Mouse (Mus musculus) liver, embryonic 13.5 days (tissue): ENCODE measurements around the gene 2410004P03Rik. TPM values are rescaled to one million over a fixed set of nuclear protein-coding genes. Genes with fewer than 3 reads are reported as not detected.
"Not testable (repeated sequence)": the region's sequence is repeated elsewhere in the genome, so short reads cannot be mapped to it uniquely, and the experiment has no call there.

ENCODE experiments used
- ATAC-seq: fragments of 200-750 bp; cut with Nextera tagmentation; 2 replicates; pipeline ENCODE4 v1.8.0; 2017; ENCODE audit warnings: low read depth, mild to moderate bottlenecking, moderate number of reproducible peaks, moderate library complexity
- DNase-seq: peaks from one replicate; pipeline ENCODE4 v3.0.0; 2022
- H3K27ac ChIP-seq: fragments of 300-500 bp; sonication (generic); 2 replicates; pipeline ENCODE4 v1.5.1; 2015; ENCODE audit warnings: moderate library complexity, mild to moderate bottlenecking, inconsistent platforms
- H3K27me3 ChIP-seq: fragments of 300-500 bp; sonication (generic); 2 replicates; pipeline ENCODE4 v1.6.1; 2015; ENCODE audit warnings: mild to moderate bottlenecking, inconsistent platforms
- H3K36me3 ChIP-seq: fragments of 300-500 bp; sonication (generic); 2 replicates; pipeline ENCODE4 v1.6.1; 2015; ENCODE audit warnings: mild to moderate bottlenecking, inconsistent platforms
- H3K4me1 ChIP-seq: fragments of 300-500 bp; sonication (generic); replicated peaks from 2 replicates; pipeline ENCODE4 v1.6.1; 2015; ENCODE audit warnings: inconsistent platforms
- H3K4me2 ChIP-seq: fragments of 300-500 bp; sonication (generic); 2 replicates; pipeline ENCODE4 v1.6.1; 2015; ENCODE audit warnings: inconsistent platforms, mild to moderate bottlenecking, moderate library complexity
- H3K4me3 ChIP-seq: fragments of 300-500 bp; sonication (generic); replicated peaks from 2 replicates; pipeline ENCODE4 v1.5.1; 2015; ENCODE audit warnings: mild to moderate bottlenecking, inconsistent platforms
- H3K9ac ChIP-seq: fragments of 300-500 bp; sonication (generic); 2 replicates; pipeline ENCODE4 v1.6.1; 2015; ENCODE audit warnings: mild to moderate bottlenecking, inconsistent platforms
- H3K9me3 ChIP-seq: fragments of 300-500 bp; sonication (generic); replicated peaks from 2 replicates; pipeline ENCODE4 v1.6.1; 2016; ENCODE audit warnings: inconsistent platforms
- WGBS: fragments of 180-500 bp; shearing (Covaris S2); methylation state at CpG from one replicate; pipeline ENCODE4 v1.1.7; 2015; ENCODE audit not compliant: insufficient replicate concordance; 5-methylcytosine and 5-hydroxymethylcytosine counted together
- polyA plus RNA-seq: library from polyadenylated mRNA; unstranded; fragments of >200 nt; fragmentation: Nextera tagmentation; extraction: Ambion mirVana; gene quantifications from 2 replicates; pipeline ENCODE4 v1.2.1, GENCODE M21; 2015

2410004P03Rik gene
- polyA plus RNA-seq, 1 experiment from 2014 or later = 0.14 TPM

DNA sequence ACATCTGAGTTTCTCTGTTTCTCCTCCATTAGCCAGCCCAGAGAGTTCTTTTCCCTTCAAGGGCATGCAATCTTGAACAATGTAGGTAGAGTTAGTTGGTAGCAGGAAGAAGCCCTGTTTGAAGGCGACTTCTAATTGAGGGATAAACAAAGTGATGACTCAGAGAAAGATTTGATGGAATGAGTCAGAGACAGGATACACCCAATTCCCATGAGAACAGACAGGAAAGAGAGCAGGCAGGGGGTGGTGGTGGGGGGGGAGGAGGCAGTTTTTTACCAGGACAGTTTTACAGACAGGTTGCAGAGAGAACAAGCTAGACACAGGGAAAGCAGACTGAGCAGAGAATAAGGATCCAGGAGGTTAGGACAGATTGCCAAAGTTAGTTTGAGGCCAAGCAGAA is 29.0 kb upstream of the 2410004P03Rik start:
- no peaks in the 10 kb centered on the region for H3K27me3 ChIP-seq
- DNase-seq (no peak), ATAC-seq (no peak)
- no peak overlapping the region for H3K9ac ChIP-seq
- no peaks in the 10 kb centered on the region for H3K9me3 ChIP-seq
- 13% methylated on average over 1 of the region's 1 CpGs for WGBS
- H3K4me3 ChIP-seq = no peak overlapping the region
- no peak overlapping the region for H3K4me2 ChIP-seq
- no peak overlapping the region for H3K27ac ChIP-seq
- no peaks in the 10 kb centered on the region for H3K36me3 ChIP-seq
- H3K4me1 ChIP-seq = no peaks in the 10 kb centered on the region

DNA sequence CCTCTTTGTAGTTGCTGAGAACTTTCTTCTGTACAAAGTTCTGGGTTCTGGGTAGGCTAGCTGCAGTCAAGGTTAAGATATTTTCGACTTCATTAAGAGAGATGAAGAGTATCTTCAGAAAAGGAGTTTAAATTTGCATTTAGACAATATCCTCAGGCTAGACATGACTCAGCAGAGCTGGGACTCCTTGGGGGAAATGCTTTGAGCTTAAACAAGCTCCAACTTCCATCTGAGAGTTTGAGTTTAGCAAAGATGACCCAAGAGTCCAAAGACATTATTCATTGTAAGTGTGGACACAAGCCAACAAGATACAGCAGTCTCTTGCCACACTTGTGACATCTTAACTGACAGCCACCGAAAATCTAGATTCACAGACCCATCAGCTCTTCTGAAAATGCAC is 27.9 kb upstream of the 2410004P03Rik start:
- no peak for ATAC-seq
- no peak overlapping the region for H3K4me2 ChIP-seq
- H3K27ac ChIP-seq = no peak overlapping the region
- DNase-seq = no peak
- H3K27me3 ChIP-seq = no peaks in the 10 kb centered on the region
- H3K9ac ChIP-seq = no peak overlapping the region
- H3K4me1 ChIP-seq = no peaks in the 10 kb centered on the region
- no peak overlapping the region for H3K4me3 ChIP-seq
- 37% methylated on average over 2 of the region's 2 CpGs for WGBS
- H3K36me3 ChIP-seq = no peaks in the 10 kb centered on the region
- no peaks in the 10 kb centered on the region for H3K9me3 ChIP-seq

GRCm38 (mm10) chr12:17038246-17038645 is 26.7 kb upstream of the 2410004P03Rik start:
- no peaks in the 10 kb centered on the region for H3K27me3 ChIP-seq
- no peak overlapping the region for H3K4me2 ChIP-seq
- H3K36me3 ChIP-seq = no peaks in the 10 kb centered on the region
- H3K4me1 ChIP-seq = no peaks in the 10 kb centered on the region
- H3K27ac ChIP-seq = no peak overlapping the region
- no peaks in the 10 kb centered on the region for H3K9me3 ChIP-seq
- WGBS = 74% methylated on average over 6 of the region's 6 CpGs
- DNase-seq (no peak), ATAC-seq (no peak)
- H3K4me3 ChIP-seq = no peak overlapping the region
- no peak overlapping the region for H3K9ac ChIP-seq

DNA sequence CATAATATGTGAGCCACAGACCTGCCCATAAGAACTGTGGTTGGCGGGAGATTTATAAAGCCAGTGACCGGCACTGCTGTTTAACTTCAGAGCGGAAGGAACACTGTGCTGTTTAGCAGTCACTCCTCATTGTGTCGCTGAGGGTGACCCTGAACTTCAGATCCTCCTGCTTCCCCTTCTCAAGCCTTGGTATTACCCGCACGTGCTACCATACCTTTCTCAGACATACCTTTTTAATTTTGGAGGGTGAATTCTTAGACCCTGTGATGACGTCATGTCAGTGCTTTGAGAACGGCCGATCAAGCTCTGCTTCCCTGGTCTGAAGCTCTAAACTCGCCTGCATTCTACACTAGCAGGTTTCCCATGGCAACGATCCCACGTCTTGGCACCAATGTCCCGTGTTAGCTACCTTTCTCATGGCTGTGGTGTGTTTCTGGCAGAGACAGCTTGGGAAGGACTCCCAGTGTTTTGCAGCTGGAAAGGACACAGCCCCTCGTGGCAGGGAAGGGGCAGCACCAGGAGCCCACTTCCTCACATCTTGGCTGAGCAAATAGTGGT is 25.6 kb upstream of the 2410004P03Rik start:
- H3K4me1 ChIP-seq = no peaks in the 10 kb centered on the region
- no peak overlapping the region for H3K4me3 ChIP-seq
- 55% methylated on average over 14 of the region's 14 CpGs for WGBS
- H3K9ac ChIP-seq = no peak overlapping the region
- no peak for ATAC-seq
- no peaks in the 10 kb centered on the region for H3K27me3 ChIP-seq
- H3K27ac ChIP-seq = no peak overlapping the region
- no peak for DNase-seq
- H3K9me3 ChIP-seq = no peaks in the 10 kb centered on the region
- no peak overlapping the region for H3K4me2 ChIP-seq
- no peaks in the 10 kb centered on the region for H3K36me3 ChIP-seq

- ATAC-seq (no peak), DNase-seq (no peak)
- Histone ChIP-seq H3K4me2 (no peak overlapping the region), H3K27me3 (no peaks in the 10 kb centered on the region), H3K9ac (no peak overlapping the region), H3K27ac (no peak overlapping the region), H3K9me3 (no peaks in the 10 kb centered on the region), H3K4me3 (no peak overlapping the region), H3K4me1 (no peaks in the 10 kb centered on the region), H3K36me3 (no peaks in the 10 kb centered on the region)
- WGBS = 37% methylated on average over 9 of the region's 9 CpGs
Observed at GRCm38 (mm10) chr12:17036532-17036931, 25.0 kb upstream of the 2410004P03Rik start.

- no peak overlapping the region for H3K9ac ChIP-seq
- ATAC-seq (no peak), DNase-seq (peak; percentile 26)
- H3K27ac ChIP-seq = no peak overlapping the region
- H3K27me3 ChIP-seq = no peaks in the 10 kb centered on the region
- no peaks in the 10 kb centered on the region for H3K36me3 ChIP-seq
- H3K4me3 ChIP-seq = no peak overlapping the region
- no peaks in the 10 kb centered on the region for H3K4me1 ChIP-seq
- H3K9me3 ChIP-seq = no peaks in the 10 kb centered on the region
- H3K4me2 ChIP-seq = no peak overlapping the region
- WGBS = 50% methylated on average over 2 of the region's 2 CpGs
Observed at GRCm38 (mm10) chr12:17035128-17035527, 23.6 kb upstream of the 2410004P03Rik start.

DNA sequence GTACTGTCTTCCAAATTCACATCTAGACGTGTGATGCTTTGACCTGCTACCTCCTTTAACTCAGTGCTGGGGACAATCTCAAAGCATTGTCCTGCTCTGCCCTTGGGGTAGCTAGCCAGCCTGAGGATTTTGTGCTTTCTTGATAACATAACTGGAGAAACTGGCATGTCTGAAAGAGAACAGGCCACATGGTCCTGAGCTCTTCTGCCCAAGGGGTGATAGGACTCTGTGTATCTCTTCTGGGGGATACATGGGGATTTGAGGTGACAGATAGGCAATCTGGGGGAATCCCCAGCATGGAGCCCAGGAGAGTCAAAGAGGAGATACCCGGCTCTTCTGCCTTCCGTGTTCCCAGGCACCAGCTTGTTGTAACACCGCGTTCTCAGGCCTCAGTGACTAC is 23.1 kb upstream of the 2410004P03Rik start:
- H3K9me3 ChIP-seq = no peaks in the 10 kb centered on the region
- ATAC-seq (no peak), DNase-seq (no peak)
- no peaks in the 10 kb centered on the region for H3K4me1 ChIP-seq
- no peak overlapping the region for H3K27ac ChIP-seq
- no peaks in the 10 kb centered on the region for H3K36me3 ChIP-seq
- no peak overlapping the region for H3K4me2 ChIP-seq
- H3K4me3 ChIP-seq = no peak overlapping the region
- 63% methylated on average over 5 of the region's 5 CpGs for WGBS
- H3K27me3 ChIP-seq = no peaks in the 10 kb centered on the region
- no peak overlapping the region for H3K9ac ChIP-seq

GRCm38 (mm10) chr12:17033464-17033841 is 21.9 kb upstream of the 2410004P03Rik start:
- Histone ChIP-seq H3K4me1 (no peaks in the 10 kb centered on the region), H3K36me3 (no peaks in the 10 kb centered on the region), H3K27ac (no peak overlapping the region), H3K4me3 (no peak overlapping the region), H3K9ac (no peak overlapping the region), H3K9me3 (no peaks in the 10 kb centered on the region), H3K4me2 (no peak overlapping the region), H3K27me3 (no peaks in the 10 kb centered on the region)
- no peak for DNase-seq
- ATAC-seq = no peak
- 60% methylated on average over 9 of the region's 9 CpGs for WGBS

DNA sequence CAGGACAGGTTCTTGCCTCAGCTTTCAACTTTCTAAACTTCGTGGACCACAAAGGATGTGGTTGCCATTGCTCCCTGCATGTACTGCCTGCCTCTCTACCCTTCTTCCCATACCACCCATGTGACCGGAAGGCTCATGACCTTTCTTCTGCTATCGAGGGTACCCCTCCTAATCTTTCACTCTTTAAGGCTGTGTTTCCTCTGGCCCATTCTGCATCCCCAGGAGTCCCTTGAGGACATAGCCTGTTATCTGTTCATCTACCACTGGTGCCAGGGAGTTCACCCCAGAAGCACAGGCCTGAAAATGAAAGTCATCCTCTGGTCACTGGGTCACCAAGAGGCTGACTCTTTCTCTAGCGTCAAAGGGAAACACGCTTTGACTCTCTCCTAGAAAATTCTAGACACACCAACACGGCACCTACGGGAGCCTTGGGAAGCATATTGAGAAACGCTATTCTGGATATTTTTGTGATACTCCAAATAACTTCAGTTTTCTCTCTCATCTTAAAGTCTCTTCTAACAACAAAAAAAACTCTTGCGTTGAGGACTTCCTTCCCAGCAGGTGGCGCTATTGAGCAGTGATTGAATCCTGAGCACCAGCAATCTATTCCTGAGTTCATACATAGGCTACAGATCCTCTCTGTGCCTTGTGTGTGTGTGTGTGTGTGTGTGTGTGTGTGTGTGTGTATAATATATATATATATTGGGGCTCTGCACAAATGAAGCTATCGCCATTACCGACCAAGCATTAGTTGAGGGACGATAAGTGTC is 21.4 kb upstream of the 2410004P03Rik start:
- Histone ChIP-seq H3K4me2 (no peak overlapping the region), H3K4me3 (no peak overlapping the region), H3K9ac (no peak overlapping the region), H3K9me3 (no peaks in the 10 kb centered on the region), H3K27ac (no peak overlapping the region), H3K4me1 (no peaks in the 10 kb centered on the region), H3K36me3 (no peaks in the 10 kb centered on the region), H3K27me3 (no peaks in the 10 kb centered on the region)
- no peak for ATAC-seq
- WGBS = 32% methylated on average over 13 of the region's 13 CpGs
- DNase-seq = peak; percentile 12

DNA sequence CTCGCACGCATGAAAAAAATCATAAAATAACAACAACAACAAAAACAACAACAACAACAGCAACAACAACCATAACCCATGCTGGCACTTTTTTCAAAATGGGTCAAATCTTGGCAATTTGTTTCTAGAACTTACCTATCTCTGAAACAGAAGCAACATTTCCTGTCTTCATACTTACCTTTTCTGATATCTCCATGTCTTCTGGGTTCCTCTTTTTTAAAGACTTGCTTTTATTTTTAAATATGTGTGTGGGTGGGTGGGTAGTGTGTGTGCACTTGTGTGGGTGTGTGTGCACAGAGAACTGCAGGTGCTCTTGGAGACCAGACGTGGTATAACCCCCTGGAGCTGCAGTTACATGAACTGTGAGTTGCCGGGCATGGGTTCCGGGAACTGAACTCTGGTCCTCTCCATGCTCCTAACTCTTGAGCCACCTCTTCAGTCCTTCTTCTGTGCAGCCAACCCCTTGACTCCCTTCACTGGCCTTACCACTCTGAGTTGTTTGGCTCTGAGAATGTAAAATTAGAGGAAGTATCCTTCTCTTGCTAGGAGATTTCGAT is 13.1 kb upstream of the 2410004P03Rik start:
- Histone ChIP-seq H3K27me3 (no peaks in the 10 kb centered on the region), H3K4me1 (no peaks in the 10 kb centered on the region)
- no peak for ATAC-seq

DNA sequence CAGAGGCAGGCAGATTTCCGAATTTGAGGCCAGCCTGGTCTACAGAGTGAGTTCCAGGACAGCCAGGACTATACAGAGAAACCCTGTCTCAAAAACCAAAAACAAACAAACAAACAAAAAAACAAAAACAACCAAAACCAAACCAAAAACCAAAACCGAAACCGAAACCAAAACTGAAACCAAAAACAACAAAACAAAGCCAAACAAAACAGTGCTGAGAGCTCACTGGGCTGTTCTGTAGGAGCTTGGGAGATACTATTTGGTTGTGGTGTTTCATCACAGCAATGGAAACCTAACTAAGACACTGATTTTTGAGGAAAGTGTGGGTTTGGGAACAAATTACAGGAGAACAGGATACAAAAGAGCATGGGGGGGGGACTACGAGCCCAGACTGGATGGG is 10.6 kb upstream of the 2410004P03Rik start:
- Histone ChIP-seq H3K4me1 (no peaks in the 10 kb centered on the region), H3K4me2 (no peak overlapping the region), H3K27me3 (no peaks in the 10 kb centered on the region), H3K9ac (no peak overlapping the region), H3K36me3 (no peaks in the 10 kb centered on the region), H3K27ac (no peak overlapping the region), H3K9me3 (0 out of 2 replicates have a peak, but pooled peaks cover 4% of the 10 kb centered on the region), H3K4me3 (no peak overlapping the region)
- no peak for DNase-seq
- 65% methylated on average over 4 of the region's 4 CpGs for WGBS
- no peak for ATAC-seq

More for the DNA sequence above, 13.1 kb upstream of the 2410004P03Rik start:
- 75% methylated on average over 6 of the region's 6 CpGs for WGBS
- DNase-seq = no peak
- H3K36me3 ChIP-seq = no peaks in the 10 kb centered on the region
- no peak overlapping the region for H3K4me2 ChIP-seq
- H3K9me3 ChIP-seq = 0 out of 2 replicates have a peak, but pooled peaks cover 4% of the 10 kb centered on the region
- no peak overlapping the region for H3K27ac ChIP-seq
- H3K9ac ChIP-seq = no peak overlapping the region
- H3K4me3 ChIP-seq = no peak overlapping the region

GRCm38 (mm10) chr12:17021125-17021524 is 9.6 kb upstream of the 2410004P03Rik start:
- not testable (repeated sequence) for H3K4me2 ChIP-seq, H3K4me1 ChIP-seq, DNase-seq, H3K9me3 ChIP-seq, H3K4me3 ChIP-seq, ATAC-seq, H3K27me3 ChIP-seq, H3K36me3 ChIP-seq, H3K27ac ChIP-seq, H3K9ac ChIP-seq
- 52% methylated on average over 4 of the region's 4 CpGs for WGBS
